Mouse (Mus musculus) midbrain, postnatal 0 days (tissue): ENCODE results near the gene Asap2. TPM values are rescaled to one million over a fixed set of nuclear protein-coding genes. Genes with fewer than 3 reads are reported as not detected.
A peak's percentile ranks its signal among the peaks of the same experiment; 100 is the strongest.

Source experiments
- ATAC-seq: fragments of 200-750 bp; cut with Nextera tagmentation; 2 replicates; pipeline ENCODE4 v1.8.0; 2017; ENCODE audit warnings: moderate number of reproducible peaks, mild to moderate bottlenecking, moderate TSS enrichment, moderate library complexity; ENCODE audit not compliant: low FRiP score
- DNase-seq: peaks from one replicate; pipeline ENCODE4 v3.0.0-alpha.2; 2015; ENCODE audit warnings: low spot score
- H3K27ac ChIP-seq: fragments of 300-500 bp; sonication (generic); 2 replicates; pipeline ENCODE4 v1.5.1; 2014; ENCODE audit warnings: low read depth, mild to moderate bottlenecking, low read length, mixed read lengths
- H3K27me3 ChIP-seq: fragments of 300-500 bp; sonication (generic); 2 replicates; pipeline ENCODE4 v1.6.1; 2014; ENCODE audit warnings: low read length, control low read depth, mixed read lengths; ENCODE audit not compliant: insufficient read depth
- H3K36me3 ChIP-seq: fragments of 300-500 bp; sonication (generic); 2 replicates; pipeline ENCODE4 v1.6.1; 2014; ENCODE audit warnings: low read length, control low read depth, mixed read lengths; ENCODE audit not compliant: insufficient read depth
- H3K4me1 ChIP-seq: fragments of 300-500 bp; sonication (generic); 2 replicates; pipeline ENCODE4 v1.6.1; 2014; ENCODE audit warnings: mild to moderate bottlenecking, control low read depth, antibody characterized with exemption, low read length, mixed read lengths; ENCODE audit not compliant: insufficient read depth
- H3K4me2 ChIP-seq: fragments of 300-500 bp; sonication (generic); 2 replicates; pipeline ENCODE4 v1.6.1; 2014; ENCODE audit warnings: low read depth, mild to moderate bottlenecking, low read length, mixed read lengths; ENCODE audit not compliant: poor library complexity, severe bottlenecking
- H3K4me3 ChIP-seq: fragments of 300-500 bp; sonication (generic); 2 replicates; pipeline ENCODE4 v1.5.1; 2014; ENCODE audit warnings: low read depth, mild to moderate bottlenecking, low read length, moderate library complexity
- H3K9ac ChIP-seq: fragments of 300-500 bp; sonication (generic); replicated peaks from 2 replicates; pipeline ENCODE4 v1.6.1; 2014; ENCODE audit warnings: mild to moderate bottlenecking, low read length, moderate library complexity, mixed read lengths; ENCODE audit not compliant: poor library complexity, severe bottlenecking
- H3K9me3 ChIP-seq: fragments of 300-500 bp; sonication (generic); 2 replicates; pipeline ENCODE4 v1.6.1; 2016; ENCODE audit warnings: low read length, control low read depth
- CTCF ChIP-seq: IDR thresholded peaks from 2 replicates; pipeline ENCODE4 v1.5.1; 2016; ENCODE audit warnings: antibody characterized with exemption, mild to moderate bottlenecking
- WGBS: fragments of 180-500 bp; shearing (Covaris S2); extraction: QIAGEN DNeasy Blood & Tissue Kit; methylation state at CpG from one replicate; pipeline ENCODE4 v1.1.7; 2014; 5-methylcytosine and 5-hydroxymethylcytosine counted together
- polyA plus RNA-seq: library from polyadenylated mRNA; unstranded; fragments of >200 nt; fragmentation: Nextera tagmentation; extraction: Ambion mirVana; gene quantifications from 2 replicates; pipeline ENCODE4 v1.2.1, GENCODE M21; 2015
- total RNA-seq: library from RNA; depleted of rRNA; stranded (reverse); fragments of >200 nt; gene quantifications from 2 replicates; pipeline ENCODE4 v1.2.3, GENCODE M21; 2014

Asap2 gene
- total and polyA plus RNA-seq, 2 experiments from 2014 or later: 14.7 to 21.3 TPM

- no peak for TF ChIP-seq CTCF
- Histone ChIP-seq H3K4me1 (no peaks in the 10 kb centered on the region), H3K4me2 (no peak overlapping the region), H3K27ac (no peak overlapping the region), H3K9me3 (no peaks in the 10 kb centered on the region), H3K4me3 (no peak overlapping the region), H3K36me3 (peaks cover 73% of the 10 kb centered on the region), H3K27me3 (no peaks in the 10 kb centered on the region), H3K9ac (no peak overlapping the region)
- no peak for DNase-seq
- ATAC-seq: no peak
- WGBS: 87% methylated on average over 7 of the region's 7 CpGs
These were observed 257.6 kb downstream of the Asap2 start for GRCm38 (mm10) chr12:21247711-21248392.

- Histone ChIP-seq H3K4me2 (no peak overlapping the region), H3K4me1 (no peaks in the 10 kb centered on the region), H3K9me3 (no peaks in the 10 kb centered on the region), H3K27me3 (no peaks in the 10 kb centered on the region), H3K4me3 (no peak overlapping the region), H3K27ac (no peak overlapping the region), H3K36me3 (peaks cover 60% of the 10 kb centered on the region), H3K9ac (no peak overlapping the region; the same call in 1 of the 2 replicates)
- 98% methylated on average over 6 of the region's 6 CpGs for WGBS
- no peak for ATAC-seq
- DNase-seq: no peak
- TF ChIP-seq CTCF: peak; percentile 45
These were observed 270.4 kb downstream of the Asap2 start for GRCm38 (mm10) chr12:21260494-21261256.

- no peak for ATAC-seq
- H3K4me3 ChIP-seq: no peak overlapping the region
- H3K27me3 ChIP-seq: no peaks in the 10 kb centered on the region
- no peak for DNase-seq
- no peaks in the 10 kb centered on the region for H3K9me3 ChIP-seq
- H3K36me3 ChIP-seq: peaks cover 53% of the 10 kb centered on the region
- no peak overlapping the region for H3K27ac ChIP-seq
- no peak for TF ChIP-seq CTCF
- no peak overlapping the region for H3K4me2 ChIP-seq
- H3K4me1 ChIP-seq: no peaks in the 10 kb centered on the region
- WGBS: 90% methylated on average over 4 of the region's 4 CpGs
- no peak overlapping the region for H3K9ac ChIP-seq
These were observed 271.3 kb downstream of the Asap2 start for GRCm38 (mm10) chr12:21261521-21261920.

GRCm38 (mm10) chr12:21263256-21263655 is 273.0 kb downstream of the Asap2 start:
- H3K4me2 ChIP-seq: no peak overlapping the region
- DNase-seq: no peak
- TF ChIP-seq CTCF: no peak
- H3K9me3 ChIP-seq: no peaks in the 10 kb centered on the region
- H3K4me1 ChIP-seq: no peaks in the 10 kb centered on the region
- H3K27me3 ChIP-seq: no peaks in the 10 kb centered on the region
- H3K36me3 ChIP-seq: peaks cover 36% of the 10 kb centered on the region
- H3K4me3 ChIP-seq: no peak overlapping the region
- WGBS: 92% methylated on average over 5 of the region's 5 CpGs
- no peak for ATAC-seq
- no peak overlapping the region for H3K27ac ChIP-seq
- no peak overlapping the region for H3K9ac ChIP-seq

GRCm38 (mm10) chr12:21264241-21264640 is 274.0 kb downstream of the Asap2 start:
- ATAC-seq (no peak), DNase-seq (no peak)
- 81% methylated on average over 5 of the region's 5 CpGs for WGBS
- no peak for TF ChIP-seq CTCF
- no peak overlapping the region for H3K4me2 ChIP-seq
- H3K27me3 ChIP-seq: no peaks in the 10 kb centered on the region
- H3K4me3 ChIP-seq: no peak overlapping the region
- H3K9me3 ChIP-seq: no peaks in the 10 kb centered on the region
- H3K36me3 ChIP-seq: peaks cover 37% of the 10 kb centered on the region
- no peak overlapping the region for H3K27ac ChIP-seq
- no peaks in the 10 kb centered on the region for H3K4me1 ChIP-seq
- H3K9ac ChIP-seq: no peak overlapping the region

- Histone ChIP-seq H3K27ac (no peak overlapping the region), H3K4me1 (no peaks in the 10 kb centered on the region), H3K9me3 (no peaks in the 10 kb centered on the region), H3K36me3 (peaks cover 41% of the 10 kb centered on the region), H3K4me2 (no peak overlapping the region), H3K9ac (no peak overlapping the region), H3K27me3 (no peaks in the 10 kb centered on the region), H3K4me3 (no peak overlapping the region)
- 89% methylated on average over 3 of the region's 3 CpGs for WGBS
- DNase-seq (no peak), ATAC-seq (no peak)
- TF ChIP-seq CTCF: no peak
These were observed 274.7 kb downstream of the Asap2 start for GRCm38 (mm10) chr12:21264970-21265369.
